Mouse (Mus musculus): ENCODE results near the gene Mylk2. TPM values are rescaled to one million over a fixed set of nuclear protein-coding genes. Genes with fewer than 3 reads are reported as not detected.

The Mylk2 gene
- total RNA-seq, 4 experiments from 2014 or later: not detected

- no peak for DNase-seq (ENCODE audit: low spot score in 2 of 2)
Observed at GRCm38 (mm10) chr2:152913471-152913870, 2.3 kb downstream of the Mylk2 start.

GRCm38 (mm10) chr2:152914310-152915120, 3.4 kb downstream of the Mylk2 start:
- peak; percentile 75 to 89 for DNase-seq (ENCODE audit: low spot score in 2 of 2)

GRCm38 (mm10) chr2:152915453-152915852, 4.3 kb downstream of the Mylk2 start:
- DNase-seq (ENCODE audit: low spot score in 2 of 2): no peak

- no peak for DNase-seq (ENCODE audit: low spot score in 2 of 2)
Observed at GRCm38 (mm10) chr2:152916111-152916510, 5.0 kb downstream of the Mylk2 start.

GRCm38 (mm10) chr2:152917671-152918070, 6.5 kb downstream of the Mylk2 start:
- DNase-seq (ENCODE audit: low spot score in 2 of 2): no peak

GRCm38 (mm10) chr2:152922376-152922775, 11.2 kb downstream of the Mylk2 start:
- DNase-seq (ENCODE audit: low spot score in 2 of 2): no peak

- no peak for DNase-seq (ENCODE audit: low spot score in 2 of 2)
Observed at GRCm38 (mm10) chr2:152923621-152924020, 12.5 kb downstream of the Mylk2 start.

GRCm38 (mm10) chr2:152924128-152924527, 13.0 kb downstream of the Mylk2 start:
- DNase-seq (ENCODE audit: low spot score in 2 of 2): no peak

GRCm38 (mm10) chr2:152924543-152924942, 13.4 kb downstream of the Mylk2 start:
- DNase-seq (ENCODE audit: low spot score in 2 of 2): no peak

- no peak for DNase-seq (ENCODE audit: low spot score in 2 of 2)
Observed at GRCm38 (mm10) chr2:152925189-152925872, 14.2 kb downstream of the Mylk2 start.

- DNase-seq (ENCODE audit: low spot score in 2 of 2): no peak
Observed at GRCm38 (mm10) chr2:152926896-152927295, 15.7 kb downstream of the Mylk2 start.

- DNase-seq (ENCODE audit: low spot score in 2 of 2): no peak
Observed at GRCm38 (mm10) chr2:152927371-152927770, 16.2 kb downstream of the Mylk2 start.

- no peak for DNase-seq (ENCODE audit: low spot score in 2 of 2)
Observed at GRCm38 (mm10) chr2:152928219-152928987, 17.3 kb downstream of the Mylk2 start.

- DNase-seq (ENCODE audit: low spot score in 2 of 2): no peak
Observed at GRCm38 (mm10) chr2:152928988-152929370, 17.8 kb downstream of the Mylk2 start.

- DNase-seq (ENCODE audit: low spot score in 2 of 2): no peak
Observed at GRCm38 (mm10) chr2:152930276-152930675, 19.1 kb downstream of the Mylk2 start.

- no peak for DNase-seq (ENCODE audit: low spot score in 2 of 2)
Observed at GRCm38 (mm10) chr2:152931456-152932160, 20.5 kb downstream of the Mylk2 start.

- DNase-seq (ENCODE audit: low spot score in 2 of 2): no peak
Observed at GRCm38 (mm10) chr2:152933048-152933447, 21.9 kb downstream of the Mylk2 start, which contains the start of gene Foxs1. Gene Foxs1 (minus strand): TSS chr2:152933208.

- no peak for DNase-seq (ENCODE audit: low spot score in 2 of 2)
Observed at GRCm38 (mm10) chr2:152933614-152934013, 22.5 kb downstream of the Mylk2 start.

- DNase-seq (ENCODE audit: low spot score in 2 of 2): peak in 1 of 2 experiments; percentile 49
Observed at GRCm38 (mm10) chr2:152939846-152940245, 28.7 kb downstream of the Mylk2 start.

GRCm38 (mm10) chr2:152941106-152941505, 30.0 kb downstream of the Mylk2 start:
- DNase-seq (ENCODE audit: low spot score in 2 of 2): no peak

GRCm38 (mm10) chr2:152941776-152942175, 30.6 kb downstream of the Mylk2 start:
- no peak for DNase-seq (ENCODE audit: low spot score in 2 of 2)

Data from layer of hippocampus, adult 8-10 months (tissue).